Mouse (Mus musculus): Measurements from ENCODE around the gene Ric3. TPM values are rescaled to one million over a fixed set of nuclear protein-coding genes. Genes with fewer than 3 reads are reported as not detected.
"Not testable (repeated sequence)": the region's sequence is repeated elsewhere in the genome, so short reads cannot be mapped to it uniquely, and the experiment has no call there.

The Ric3 gene
- polyA plus RNA-seq, 1 experiment from 2014 or later, result 1.2 TPM

GRCm38 (mm10) chr7:109096618-109097017 is 13.5 kb upstream of the Ric3 start:
- no peaks in the 10 kb centered on the region for H3K27me3 ChIP-seq (ENCODE audit: insufficient read depth, low read length)
- no peak overlapping the region for H3K27ac ChIP-seq
- no peaks in the 10 kb centered on the region for H3K4me1 ChIP-seq (replicated peaks; ENCODE audit: insufficient read depth, low read length)
- DNase-seq (ENCODE audit: low spot score), result no peak
- no peaks in the 10 kb centered on the region for H3K9me3 ChIP-seq (replicated peaks; ENCODE audit: low read length)
- TF ChIP-seq CTCF (IDR thresholded peaks at IDR 0.05; ENCODE audit: low read depth), result no peak
- no peaks in the 10 kb centered on the region for H3K36me3 ChIP-seq (ENCODE audit: insufficient read depth, low read length)
- H3K9ac ChIP-seq (ENCODE audit: low read depth, low read length), result no peak overlapping the region
- WGBS, result 79% methylated on average over 4 of the region's 4 CpGs
- ATAC-seq (replicated peaks; ENCODE audit: low FRiP score, low read depth), result no peak
- H3K4me2 ChIP-seq (ENCODE audit: low read length), result no peak overlapping the region
- H3K4me3 ChIP-seq (replicated peaks; ENCODE audit: low read depth, low read length), result no peak overlapping the region

- Histone ChIP-seq H3K4me1 (replicated peaks; ENCODE audit: insufficient read depth, low read length) (no peaks in the 10 kb centered on the region), H3K27me3 (ENCODE audit: insufficient read depth, low read length) (no peaks in the 10 kb centered on the region), H3K36me3 (ENCODE audit: insufficient read depth, low read length) (no peaks in the 10 kb centered on the region), H3K4me2 (ENCODE audit: low read length) (no peak overlapping the region), H3K9me3 (replicated peaks; ENCODE audit: low read length) (no peaks in the 10 kb centered on the region), H3K27ac (no peak overlapping the region), H3K9ac (ENCODE audit: low read depth, low read length) (no peak overlapping the region), H3K4me3 (replicated peaks; ENCODE audit: low read depth, low read length) (no peak overlapping the region)
- DNase-seq (ENCODE audit: low spot score) (no peak), ATAC-seq (replicated peaks; ENCODE audit: low FRiP score, low read depth) (no peak)
- 78% methylated on average over 7 of the region's 7 CpGs for WGBS
- TF ChIP-seq CTCF (IDR thresholded peaks at IDR 0.05; ENCODE audit: low read depth), result no peak
Observed at GRCm38 (mm10) chr7:109094294-109094693, 11.2 kb upstream of the Ric3 start.

GRCm38 (mm10) chr7:109091316-109091715 is 8.2 kb upstream of the Ric3 start:
- not testable (repeated sequence) for H3K9ac ChIP-seq (ENCODE audit: low read depth, low read length); ATAC-seq (replicated peaks; ENCODE audit: low FRiP score, low read depth); H3K36me3 ChIP-seq (ENCODE audit: insufficient read depth, low read length); H3K9me3 ChIP-seq (replicated peaks; ENCODE audit: low read length); H3K4me2 ChIP-seq (ENCODE audit: low read length); H3K4me1 ChIP-seq (replicated peaks; ENCODE audit: insufficient read depth, low read length); H3K27ac ChIP-seq; DNase-seq (ENCODE audit: low spot score); H3K4me3 ChIP-seq (replicated peaks; ENCODE audit: low read depth, low read length); H3K27me3 ChIP-seq (ENCODE audit: insufficient read depth, low read length)
- WGBS, result 100% methylated on average over 2 of the region's 2 CpGs

- Histone ChIP-seq H3K9ac (ENCODE audit: low read depth, low read length) (no peak overlapping the region), H3K9me3 (replicated peaks; ENCODE audit: low read length) (no peaks in the 10 kb centered on the region), H3K36me3 (ENCODE audit: insufficient read depth, low read length) (no peaks in the 10 kb centered on the region), H3K27me3 (ENCODE audit: insufficient read depth, low read length) (no peaks in the 10 kb centered on the region), H3K27ac (no peak overlapping the region), H3K4me2 (ENCODE audit: low read length) (no peak overlapping the region), H3K4me1 (replicated peaks; ENCODE audit: insufficient read depth, low read length) (peaks cover 6% of the 10 kb centered on the region; the same call in 1 of the 2 replicates), H3K4me3 (replicated peaks; ENCODE audit: low read depth, low read length) (no peak overlapping the region)
- no peak for TF ChIP-seq CTCF (IDR thresholded peaks at IDR 0.05; ENCODE audit: low read depth)
- no peak for ATAC-seq (replicated peaks; ENCODE audit: low FRiP score, low read depth)
- peak; percentile 15 for DNase-seq (ENCODE audit: low spot score)
- 4% methylated on average over 2 of the region's 2 CpGs for WGBS
Observed at GRCm38 (mm10) chr7:109086946-109087345, 3.8 kb upstream of the Ric3 start.

- H3K4me3 ChIP-seq (replicated peaks; ENCODE audit: low read depth, low read length), result no peak overlapping the region
- H3K27ac ChIP-seq, result no peak overlapping the region
- no peak overlapping the region for H3K9ac ChIP-seq (ENCODE audit: low read depth, low read length)
- no peak overlapping the region for H3K4me2 ChIP-seq (ENCODE audit: low read length)
- no peak for TF ChIP-seq CTCF (IDR thresholded peaks at IDR 0.05; ENCODE audit: low read depth)
- no peaks in the 10 kb centered on the region for H3K9me3 ChIP-seq (replicated peaks; ENCODE audit: low read length)
- 78% methylated on average over 4 of the region's 4 CpGs for WGBS
- peaks cover 6% of the 10 kb centered on the region; the same call in 1 of the 2 replicates for H3K4me1 ChIP-seq (replicated peaks; ENCODE audit: insufficient read depth, low read length)
- no peaks in the 10 kb centered on the region for H3K27me3 ChIP-seq (ENCODE audit: insufficient read depth, low read length)
- DNase-seq (ENCODE audit: low spot score) (no peak), ATAC-seq (replicated peaks; ENCODE audit: low FRiP score, low read depth) (no peak)
- H3K36me3 ChIP-seq (ENCODE audit: insufficient read depth, low read length), result no peaks in the 10 kb centered on the region
Observed at GRCm38 (mm10) chr7:109083813-109084184, 668 bp upstream of the Ric3 start.

GRCm38 (mm10) chr7:109082269-109083112 is 640 bp downstream of the Ric3 start:
- H3K27me3 ChIP-seq (ENCODE audit: insufficient read depth, low read length), result no peaks in the 10 kb centered on the region
- 20% methylated on average over 12 of the region's 12 CpGs for WGBS
- H3K9ac ChIP-seq (ENCODE audit: low read depth, low read length), result no peak overlapping the region
- peaks cover 6% of the 10 kb centered on the region; the same call in 1 of the 2 replicates for H3K4me1 ChIP-seq (replicated peaks; ENCODE audit: insufficient read depth, low read length)
- H3K9me3 ChIP-seq (replicated peaks; ENCODE audit: low read length), result no peaks in the 10 kb centered on the region
- DNase-seq (ENCODE audit: low spot score), result peak; percentile 69
- no peak for TF ChIP-seq CTCF (IDR thresholded peaks at IDR 0.05; ENCODE audit: low read depth)
- no peaks in the 10 kb centered on the region for H3K36me3 ChIP-seq (ENCODE audit: insufficient read depth, low read length)
- H3K4me3 ChIP-seq (replicated peaks; ENCODE audit: low read depth, low read length), result peak overlapping the region; percentile 35
- ATAC-seq (replicated peaks; ENCODE audit: low FRiP score, low read depth), result no peak
- H3K4me2 ChIP-seq (ENCODE audit: low read length), result peak overlapping the region; percentile 62
- H3K27ac ChIP-seq, result no peak overlapping the region

Data from kidney, postnatal 0 days (tissue).